Mouse (Mus musculus): ENCODE results near the gene Pabpn1l. TPM values are rescaled to one million over a fixed set of nuclear protein-coding genes. Genes with fewer than 3 reads are reported as not detected.

The Pabpn1l gene
- not detected for total RNA-seq (2021)
- long read RNA-seq, experiment 1: 0 reads
- long read RNA-seq, experiment 2: 0 reads

DNA sequence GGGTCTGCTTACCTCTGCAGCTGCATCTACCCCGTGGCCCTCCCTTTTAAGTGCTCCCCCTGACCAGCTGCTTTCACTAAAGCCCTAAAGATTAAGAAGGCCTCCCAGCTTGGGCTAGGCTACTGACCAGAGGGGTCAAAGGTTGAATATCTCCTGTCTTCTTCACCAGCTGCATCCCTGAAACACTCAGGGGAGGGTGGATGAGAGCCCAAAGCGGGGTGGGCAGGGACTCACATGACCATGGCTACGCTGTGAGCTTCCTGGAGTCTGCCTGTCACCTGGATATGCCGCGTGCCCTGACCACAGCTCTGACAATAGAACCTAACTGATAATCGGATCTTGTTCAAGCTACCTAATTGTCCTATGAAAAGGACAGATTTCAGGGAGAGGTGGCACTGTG lies at the start of gene Pabpn1l:
Gene Pabpn1l, minus strand, starts transcription at position 13 of the 400 bp plus-strand sequence.
- no peak for DNase-seq (ENCODE audit: low spot score in 2 of 2)

DNA sequence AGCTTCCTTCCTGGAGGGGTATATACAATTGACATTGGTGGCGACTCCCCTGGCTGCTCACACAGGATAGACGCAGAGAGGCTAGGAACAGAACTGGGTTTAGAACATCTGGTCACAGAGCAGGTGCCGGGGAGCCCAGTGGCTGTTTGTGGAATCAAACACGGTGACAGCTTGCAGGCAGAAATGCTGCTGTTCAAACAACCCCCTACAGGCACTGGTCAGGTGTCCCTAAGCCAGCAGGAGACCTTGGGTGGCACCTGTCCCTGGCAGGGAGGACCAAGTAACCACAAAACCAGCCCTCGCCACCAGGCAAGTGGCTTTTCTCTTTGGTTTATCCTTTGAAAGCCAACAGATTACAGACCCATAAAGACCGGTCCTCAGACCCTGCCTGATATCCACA lies 49.4 kb upstream of the Pabpn1l start:
- DNase-seq (ENCODE audit: low spot score in 2 of 2): no peak

DNA sequence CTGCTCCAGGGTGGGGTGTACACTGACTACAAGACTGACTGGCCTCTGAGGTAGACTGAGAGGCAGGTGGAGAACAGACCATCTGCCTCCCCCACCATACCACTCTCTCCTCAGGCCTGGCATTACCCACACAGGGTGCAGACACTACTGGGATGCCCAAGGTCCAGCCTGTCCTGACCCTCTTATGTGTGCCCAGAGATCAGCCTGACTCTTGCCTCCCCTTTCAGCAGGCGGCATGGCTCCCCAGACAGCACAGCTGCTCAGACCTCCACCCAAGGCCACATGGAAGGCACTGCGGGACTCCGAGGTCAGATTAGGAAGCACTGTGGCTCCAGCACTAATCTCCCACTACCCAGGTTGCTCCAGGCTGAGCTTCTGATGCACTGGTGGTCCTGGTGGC lies 48.2 kb upstream of the Pabpn1l start:
- no peak for DNase-seq (ENCODE audit: low spot score in 2 of 2)

DNA sequence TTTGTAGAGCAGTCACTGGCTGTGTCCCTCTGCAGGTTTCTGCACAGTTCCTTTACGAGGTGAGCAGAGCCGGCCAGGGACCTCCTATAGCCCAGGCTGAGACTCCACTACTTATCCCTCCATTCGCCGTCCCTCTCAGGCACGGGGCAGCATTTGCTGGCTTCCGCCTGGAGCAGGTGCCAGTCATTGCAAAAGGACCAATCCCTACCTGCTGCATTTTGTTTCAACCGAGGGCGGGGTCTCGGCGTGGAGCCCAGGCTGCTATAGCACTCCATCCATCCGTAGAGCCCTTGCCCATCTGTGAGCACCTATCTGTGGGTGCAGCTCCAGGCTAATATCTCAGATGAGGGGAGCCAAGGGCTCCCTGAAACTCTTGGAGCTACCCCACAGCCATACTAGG lies 47.5 kb upstream of the Pabpn1l start:
- no peak for DNase-seq (ENCODE audit: low spot score in 2 of 2)

DNA sequence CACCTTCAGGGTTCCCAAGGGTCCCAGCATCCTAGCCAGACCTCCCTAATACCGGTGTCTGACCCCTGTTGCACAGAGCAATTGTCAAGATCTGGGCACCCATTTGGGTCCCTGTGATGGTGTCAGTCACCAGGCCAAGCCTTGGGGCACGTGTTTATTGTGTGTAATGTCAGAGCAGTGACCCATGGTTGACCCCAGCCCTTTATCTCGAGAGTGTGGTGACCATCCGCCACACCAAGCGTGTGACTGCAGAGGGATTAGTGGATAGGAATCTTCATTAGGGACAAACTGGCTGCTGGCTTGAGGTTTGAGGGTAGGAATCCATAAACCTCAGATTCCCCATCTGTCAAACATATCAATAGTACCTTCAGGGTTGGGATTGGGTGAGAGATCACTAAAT lies 46.8 kb upstream of the Pabpn1l start:
- no peak for DNase-seq (ENCODE audit: low spot score in 2 of 2)

DNA sequence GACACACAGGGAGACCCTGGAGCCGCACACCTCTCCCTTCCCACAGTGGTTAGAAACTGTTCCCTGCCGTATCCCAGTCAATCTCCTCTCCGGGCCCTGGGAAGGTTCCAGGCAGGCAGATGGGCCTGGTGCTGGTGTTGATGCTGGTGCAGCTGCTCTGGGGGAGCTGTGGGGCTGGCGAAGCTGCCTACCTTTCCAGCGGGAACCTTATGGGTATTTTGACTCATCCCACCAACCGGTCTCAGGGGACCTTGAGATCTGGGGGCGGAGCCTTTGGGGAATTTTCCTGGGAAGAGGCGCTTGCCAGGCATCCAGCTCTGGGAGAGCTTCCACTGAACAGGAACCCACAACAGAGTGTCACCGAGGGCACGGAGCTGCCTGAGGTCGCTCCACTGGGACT lies 45.3 kb upstream of the Pabpn1l start:
- no peak for DNase-seq (ENCODE audit: low spot score in 2 of 2)

GRCm38 (mm10) chr8:122666827-122667226 lies 44.3 kb upstream of the Pabpn1l start:
- no peak for DNase-seq (ENCODE audit: low spot score in 2 of 2)

DNA sequence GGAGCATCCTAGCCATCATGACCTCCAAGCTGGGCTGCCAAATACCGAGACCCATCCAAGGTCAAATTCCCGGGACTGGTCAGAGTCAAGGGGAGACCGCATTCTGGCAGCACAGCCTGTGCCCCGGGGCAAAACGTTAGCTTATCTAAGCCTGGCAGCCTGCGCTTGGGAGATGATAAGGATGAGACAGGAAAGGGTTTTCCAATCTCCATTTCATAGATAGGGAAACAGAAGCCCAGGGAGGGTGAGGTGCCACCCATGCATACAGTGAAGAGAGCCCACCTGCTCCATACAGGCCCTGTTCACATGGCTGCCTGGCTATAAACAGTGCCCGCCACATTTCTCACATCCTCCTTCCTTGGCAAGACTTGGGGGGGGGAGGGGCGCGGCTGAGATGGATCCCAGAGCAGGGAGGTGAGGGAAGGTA lies 43.8 kb upstream of the Pabpn1l start:
- DNase-seq (ENCODE audit: low spot score in 2 of 2): no peak

- DNase-seq (ENCODE audit: low spot score in 2 of 2): peak in 1 of 2 experiments; percentile 71
Observed at GRCm38 (mm10) chr8:122665667-122666316, 43.3 kb upstream of the Pabpn1l start.

GRCm38 (mm10) chr8:122665221-122665620 lies 42.7 kb upstream of the Pabpn1l start:
- peak in 1 of 2 experiments; percentile 71 for DNase-seq (ENCODE audit: low spot score in 2 of 2)

GRCm38 (mm10) chr8:122663670-122664069 lies 41.1 kb upstream of the Pabpn1l start:
- DNase-seq (ENCODE audit: low spot score in 2 of 2): no peak

GRCm38 (mm10) chr8:122663106-122663505 lies 40.6 kb upstream of the Pabpn1l start:
- no peak for DNase-seq (ENCODE audit: low spot score in 2 of 2)

GRCm38 (mm10) chr8:122661894-122662293 lies 39.4 kb upstream of the Pabpn1l start:
- no peak for DNase-seq (ENCODE audit: low spot score in 2 of 2)

- DNase-seq (ENCODE audit: low spot score in 2 of 2): peak; percentile 77 to 87
Observed at GRCm38 (mm10) chr8:122661138-122661537, 38.6 kb upstream of the Pabpn1l start.

DNA sequence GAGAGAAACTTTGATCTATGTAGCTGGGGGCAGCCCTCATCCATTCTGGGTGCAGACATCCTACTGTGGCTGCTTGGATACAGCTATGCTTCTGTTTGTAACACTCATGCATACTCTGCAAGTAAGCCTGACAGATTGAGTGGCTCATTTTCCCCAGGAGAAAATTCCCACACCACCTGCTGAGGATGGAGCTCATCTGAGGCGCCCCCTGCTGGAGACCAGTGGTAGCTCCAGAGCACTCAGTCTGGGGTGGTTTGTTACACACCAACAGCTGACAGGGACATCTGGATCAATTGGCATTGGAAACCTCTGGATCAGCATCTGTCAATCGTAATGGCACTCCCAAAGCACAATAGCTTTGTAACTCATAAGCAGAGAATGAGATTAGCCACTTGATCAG lies 37.5 kb upstream of the Pabpn1l start:
- DNase-seq (ENCODE audit: low spot score in 2 of 2): no peak

DNA sequence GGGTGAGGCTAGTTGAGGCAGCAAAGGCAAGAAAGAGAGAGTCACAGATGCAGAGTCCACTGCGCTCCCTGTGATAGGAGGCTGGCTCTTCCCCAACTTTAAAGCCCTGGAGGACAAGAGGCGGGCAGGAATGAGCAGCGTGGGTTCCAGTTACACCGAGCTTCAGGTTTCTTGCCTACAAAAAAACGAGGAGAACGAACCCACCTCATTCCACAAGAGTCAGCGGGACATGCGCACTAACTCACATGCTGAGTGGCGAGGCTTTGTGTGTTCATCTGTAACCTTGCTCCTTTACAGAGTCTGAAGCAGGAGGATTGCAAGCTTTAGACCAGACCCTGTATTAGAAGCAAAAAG lies 36.2 kb upstream of the Pabpn1l start:
- DNase-seq (ENCODE audit: low spot score in 2 of 2): no peak

DNA sequence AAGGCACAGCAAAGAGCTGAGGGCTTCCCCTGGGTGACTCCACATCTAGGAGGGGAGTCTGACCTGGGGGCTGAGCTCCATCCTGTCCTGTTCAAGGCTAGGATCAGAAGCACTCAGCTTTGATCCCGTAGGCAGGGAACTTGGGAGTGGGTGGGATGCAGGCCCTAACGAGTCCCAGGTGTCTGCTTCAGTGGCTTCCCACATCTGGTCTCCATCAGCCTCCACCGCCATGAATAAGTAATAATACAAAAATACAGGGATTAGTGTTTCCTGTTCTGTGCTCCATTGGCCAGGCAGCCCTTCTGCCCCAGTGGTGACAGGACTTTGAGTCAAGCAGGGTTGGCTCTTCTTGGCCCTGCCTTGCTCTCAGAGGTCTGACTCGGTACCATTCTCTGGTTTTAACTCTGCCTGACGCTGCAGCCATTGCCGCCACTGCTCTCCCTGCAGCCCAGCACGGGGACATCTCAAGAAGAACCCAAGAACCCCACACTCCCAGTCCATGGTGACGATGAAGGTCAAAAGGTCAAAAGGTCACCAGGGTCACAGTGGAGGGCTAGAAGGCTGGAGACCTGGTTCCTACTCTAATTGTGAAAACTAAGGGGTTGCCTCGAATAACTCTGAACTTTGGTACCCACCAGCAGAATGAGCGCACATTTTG lies 35.7 kb upstream of the Pabpn1l start:
- DNase-seq (ENCODE audit: low spot score in 2 of 2): no peak

- DNase-seq (ENCODE audit: low spot score in 2 of 2): no peak
Observed at GRCm38 (mm10) chr8:122656056-122656999, 33.8 kb upstream of the Pabpn1l start.

DNA sequence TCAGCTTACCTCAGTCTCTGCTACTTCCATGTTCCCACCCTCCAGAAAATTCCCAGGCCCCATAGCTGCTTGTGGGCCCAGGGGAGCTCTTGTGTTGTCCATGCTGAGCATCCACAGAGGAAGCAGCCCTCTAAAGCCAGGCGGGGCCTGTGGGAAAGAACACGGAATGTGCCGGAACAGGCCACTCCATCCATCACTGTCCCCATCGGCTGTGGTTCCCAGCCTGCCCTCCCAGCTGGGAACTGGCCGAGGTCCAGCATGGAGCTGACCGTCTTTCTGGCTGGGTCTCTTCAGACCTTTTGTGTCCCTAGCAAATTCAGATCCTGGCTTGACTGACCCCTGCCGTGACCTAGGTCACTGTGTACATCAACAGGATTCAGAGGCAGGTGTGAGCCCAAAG lies 32.2 kb upstream of the Pabpn1l start:
- peak in 1 of 2 experiments; percentile 42 for DNase-seq (ENCODE audit: low spot score in 2 of 2)

- DNase-seq (ENCODE audit: low spot score in 2 of 2): no peak
Observed at GRCm38 (mm10) chr8:122652643-122653042, 30.1 kb upstream of the Pabpn1l start.

DNA sequence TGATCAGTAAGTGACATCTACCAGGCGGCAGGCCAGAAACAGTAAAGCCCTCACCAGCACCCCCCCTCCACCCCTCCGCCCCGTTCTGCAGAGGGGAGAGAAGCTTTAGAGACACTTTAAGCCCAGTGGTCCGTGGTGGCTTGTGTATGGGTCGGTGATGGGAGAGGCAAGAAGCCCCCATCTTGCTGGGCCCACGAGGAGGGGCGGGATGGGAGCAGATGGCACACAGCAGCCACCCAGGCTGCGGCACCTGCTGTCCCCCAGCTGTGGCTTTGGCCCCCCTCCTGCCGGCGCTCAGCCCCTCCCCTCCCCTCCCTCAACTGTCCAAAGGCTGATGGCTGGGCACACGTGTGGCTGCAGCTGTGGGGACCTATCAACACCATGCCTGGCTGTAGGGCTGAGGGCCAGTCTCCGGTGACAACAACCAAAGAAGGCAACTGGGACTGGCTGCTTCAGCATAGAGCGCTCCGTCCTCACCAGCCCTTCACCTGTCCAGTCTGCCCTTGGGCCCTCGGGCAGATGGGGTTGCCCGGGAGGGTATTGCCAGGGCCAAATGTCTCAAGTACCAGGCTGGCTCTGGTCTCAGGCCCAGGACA lies 28.9 kb upstream of the Pabpn1l start:
- peak in 1 of 2 experiments; percentile 58 for DNase-seq (ENCODE audit: low spot score in 2 of 2)
